Comparison of ENCODE assay signal across 15 mouse cellular contexts in genomic region chr6:135182925-135183324, GRCm38 (mm10). TPM values are rescaled to one million over a fixed set of nuclear protein-coding genes. Genes with fewer than 3 reads are reported as not detected.
DNase-seq lines count a peak whose midpoint lies in the region; ATAC-seq and TF ChIP-seq lines count a peak whose summit lies in the region.
"Had no signal": no experiment of that assay in that cellular context is flagged by ENCODE, and none has a peak within 500 bp of the region (broad histone marks: within the 10 kb centered on the region; RNA-seq: fewer than 3 reads in every experiment).

No protein-coding gene starts in this region.

- TF ChIP-seq POLR2A in MEL (IDR thresholded peaks at IDR 0.05; ENCODE audit: control insufficient read depth in 1 of 2, insufficient read depth in 1 of 2, low read depth in 1 of 2, low read length in 2 of 2, poor library complexity in 1 of 2), result no peak

- ATAC-seq in lung, embryonic 14.5 days (ENCODE audit: insufficient read depth), result no peak
- peak; percentile 64 for ATAC-seq in granulocyte monocyte progenitor cell, adult 5-6 weeks (replicated peaks; ENCODE audit: poor library complexity, severe bottlenecking)
- no peak for ATAC-seq in stomach, postnatal 0 days (ENCODE audit: low FRiP score, low TSS enrichment)
- ATAC-seq: forebrain, postnatal 0 days had no signal

- TF ChIP-seq EP300 in MEL (IDR thresholded peaks at IDR 0.05; ENCODE audit: low read depth in 1 of 2, low read length in 2 of 2), result no peak
- no peak for TF ChIP-seq EP300 in stomach, postnatal 0 days (optimal IDR thresholded peaks at IDR 0.05)

- no peak; the same call in 1 of the 2 replicates for TF ChIP-seq RAD21 in MEL (IDR thresholded peaks at IDR 0.05; ENCODE audit: low read depth, low read length)

- H3K36me3 ChIP-seq in lung, embryonic 14.5 days (ENCODE audit: insufficient read depth), result no peaks in the 10 kb centered on the region
- peaks cover 0 to 5% of the 10 kb centered on the region in 2 experiments; a peak in 2 of 4 replicates for H3K36me3 ChIP-seq in MEL (ENCODE audit: control insufficient read depth in 1 of 2, insufficient read depth in 2 of 2, low read length in 2 of 2)
- no peaks in the 10 kb centered on the region for H3K36me3 ChIP-seq in stomach, postnatal 0 days (ENCODE audit: control insufficient read depth, insufficient read depth, low read length)
- H3K36me3 ChIP-seq in embryonic facial prominence, embryonic 10.5 days (replicated peaks), result no peaks in the 10 kb centered on the region
- H3K36me3 ChIP-seq: embryonic facial prominence, embryonic 12.5 days had no signal

- H3K4me1 ChIP-seq in lung, embryonic 14.5 days (ENCODE audit: insufficient read depth), result no peaks in the 10 kb centered on the region
- peaks cover 0 to 6% of the 10 kb centered on the region in 2 experiments; a peak in 2 of 4 replicates for H3K4me1 ChIP-seq in MEL (ENCODE audit: control insufficient read depth in 1 of 2, insufficient read depth in 2 of 2, low read length in 2 of 2)
- no peaks in the 10 kb centered on the region for H3K4me1 ChIP-seq in stomach, postnatal 0 days (replicated peaks; ENCODE audit: control insufficient read depth, insufficient read depth)
- peaks cover 13% of the 10 kb centered on the region for H3K4me1 ChIP-seq in embryonic facial prominence, embryonic 10.5 days
- H3K4me1 ChIP-seq: embryonic facial prominence, embryonic 12.5 days had no signal

- no peaks in the 10 kb centered on the region for H3K27me3 ChIP-seq in lung, embryonic 14.5 days (ENCODE audit: insufficient read depth, low read length)
- H3K27me3 ChIP-seq in MEL (ENCODE audit: control insufficient read depth in 1 of 2, insufficient read depth in 2 of 2, low read length in 2 of 2), result peaks cover 0 to 2% of the 10 kb centered on the region in 2 experiments; a peak in 3 of 4 replicates
- no peaks in the 10 kb centered on the region for H3K27me3 ChIP-seq in stomach, postnatal 0 days (ENCODE audit: control insufficient read depth, insufficient read depth, low read length)
- 0 out of 2 replicates have a peak, but pooled peaks cover 12% of the 10 kb centered on the region for H3K27me3 ChIP-seq in embryonic facial prominence, embryonic 10.5 days (replicated peaks; ENCODE audit: low read depth, poor library complexity, severe bottlenecking)
- H3K27me3 ChIP-seq: embryonic facial prominence, embryonic 12.5 days had no signal

- H3K79me2 ChIP-seq in MEL (ENCODE audit: control insufficient read depth, insufficient read depth, low read length, poor library complexity), result no peaks in the 10 kb centered on the region

- no peak overlapping the region for H3K9ac ChIP-seq in lung, embryonic 14.5 days
- no peak overlapping the region for H3K9ac ChIP-seq in MEL (ENCODE audit: control insufficient read depth, low read depth, low read length, poor library complexity, severe bottlenecking)
- H3K9ac ChIP-seq in stomach, postnatal 0 days (ENCODE audit: low read length), result no peak overlapping the region
- H3K9ac ChIP-seq: embryonic facial prominence, embryonic 12.5 days; forebrain, postnatal 0 days had no signal

- H3K4me2 ChIP-seq in lung, embryonic 14.5 days, result no peak overlapping the region
- no peak overlapping the region for H3K4me2 ChIP-seq in stomach, postnatal 0 days (replicated peaks; ENCODE audit: low read depth)
- H3K4me2 ChIP-seq: embryonic facial prominence, embryonic 12.5 days had no signal

- no peaks in the 10 kb centered on the region for H3K9me3 ChIP-seq in lung, embryonic 14.5 days (ENCODE audit: low read depth, low read length)
- no peaks in the 10 kb centered on the region for H3K9me3 ChIP-seq in MEL (replicated peaks; ENCODE audit: insufficient read depth, low read length)
- H3K9me3 ChIP-seq in stomach, postnatal 0 days (ENCODE audit: control insufficient read depth, low read length), result no peaks in the 10 kb centered on the region
- H3K9me3 ChIP-seq in embryonic facial prominence, embryonic 10.5 days, result no peaks in the 10 kb centered on the region
- H3K9me3 ChIP-seq: embryonic facial prominence, embryonic 12.5 days had no signal

- peak; percentile 40 for TF ChIP-seq CTCF in lung, embryonic 14.5 days (IDR thresholded peaks at IDR 0.05; ENCODE audit: low read depth)
- TF ChIP-seq CTCF in MEL (IDR thresholded peaks at IDR 0.05 in 2 of 3, conservative IDR thresholded peaks at IDR 0.05 in 1 of 3; ENCODE audit: control insufficient read depth in 1 of 3, insufficient read depth in 1 of 3, low read depth in 2 of 3, low read length in 3 of 3, poor library complexity in 1 of 3, severe bottlenecking in 1 of 3), result peak; percentile 50 to 82 (median 65)
- peak; percentile 54 for TF ChIP-seq CTCF in stomach, postnatal 0 days (IDR thresholded peaks at IDR 0.05; ENCODE audit: low read depth)

- no peak overlapping the region for H3K27ac ChIP-seq in lung, embryonic 14.5 days (ENCODE audit: low read depth)
- no peak overlapping the region for H3K27ac ChIP-seq in MEL (ENCODE audit: control insufficient read depth, low read depth, low read length)
- H3K27ac ChIP-seq in stomach, postnatal 0 days (replicated peaks), result no peak overlapping the region
- no peak overlapping the region for H3K27ac ChIP-seq in embryonic facial prominence, embryonic 10.5 days (replicated peaks)
- H3K27ac ChIP-seq: embryonic facial prominence, embryonic 12.5 days had no signal

- no peak for DNase-seq in lung, embryonic 14.5 days
- no peak for DNase-seq in lung, postnatal 36 days
- peak; percentile 76 for DNase-seq in MEL (ENCODE audit: low read depth, low spot score)
- DNase-seq in stomach, postnatal 0 days (ENCODE audit: low spot score), result no peak
- DNase-seq in embryonic facial prominence, embryonic 10.5 days (ENCODE audit: low spot score), result no peak
- DNase-seq in yolk sac, embryonic 10.5 days (ENCODE audit: low spot score), result no peak
- no peak for DNase-seq in layer of hippocampus, adult 9-11 months
- DNase-seq: adrenal gland, postnatal 25 days; cerebellum, adult 2 months; forebrain, postnatal 0 days; heart, postnatal 36 days; kidney, adult 18-20 months; lung, adult 18-20 months had no signal

- H3K4me3 ChIP-seq in lung, embryonic 14.5 days (ENCODE audit: low read depth, low read length), result no peak overlapping the region
- H3K4me3 ChIP-seq in MEL (ENCODE audit: control insufficient read depth in 1 of 2, insufficient read depth in 1 of 2, low read depth in 2 of 2, low read length in 2 of 2), result peak overlapping the region; percentile 24 to 26; a peak in 3 of 4 replicates
- no peak overlapping the region for H3K4me3 ChIP-seq in stomach, postnatal 0 days (ENCODE audit: low read depth, low read length)
- H3K4me3 ChIP-seq in embryonic facial prominence, embryonic 10.5 days, result no peak overlapping the region
- H3K4me3 ChIP-seq: embryonic facial prominence, embryonic 12.5 days had no signal

- 51% methylated on average over 5 of the region's 5 CpGs for WGBS in lung, embryonic 14.5 days
- WGBS in stomach, postnatal 0 days, result 50% methylated on average over 5 of the region's 5 CpGs
- 51% methylated on average over 5 of the region's 5 CpGs for WGBS in embryonic facial prominence, embryonic 10.5 days

TF ChIP-seq in MEL, 35 proteins besides CTCF, POLR2A, EP300 and RAD21 (continues in another document):
- no peak for TF ChIP-seq JUND (IDR thresholded peaks at IDR 0.05; ENCODE audit: low read depth, low read length)
- no peak for TF ChIP-seq POLR2AphosphoS5 (IDR thresholded peaks at IDR 0.05; ENCODE audit: borderline replicate concordance, low read depth, low read length)
- TF ChIP-seq ZC3H11A (IDR thresholded peaks at IDR 0.05; ENCODE audit: low read depth, low read length), result no peak
- TF ChIP-seq UBTF (IDR thresholded peaks at IDR 0.05; ENCODE audit: borderline replicate concordance, insufficient read depth, low read depth, low read length), result no peak
- no peak for TF ChIP-seq NRF1 (IDR thresholded peaks at IDR 0.05; ENCODE audit: insufficient read depth, low read depth, low read length, poor library complexity, severe bottlenecking)
- no peak for TF ChIP-seq MAZ (IDR thresholded peaks at IDR 0.05; ENCODE audit: low read depth, low read length)
- no peak for TF ChIP-seq E2F4 (IDR thresholded peaks at IDR 0.05; ENCODE audit: borderline replicate concordance, low read depth, low read length)
- TF ChIP-seq BHLHE40 (IDR thresholded peaks at IDR 0.05; ENCODE audit: borderline replicate concordance, low read depth, low read length), result no peak
- TF ChIP-seq ETS1 (IDR thresholded peaks at IDR 0.05; ENCODE audit: low read depth, low read length), result no peak
- TF ChIP-seq HCFC1 (IDR thresholded peaks at IDR 0.05; ENCODE audit: low read depth, low read length), result peak; percentile 54; the same call in 1 of the 2 replicates
- no peak for TF ChIP-seq MAX (IDR thresholded peaks at IDR 0.05; ENCODE audit: low read length)
- no peak for TF ChIP-seq MYC (IDR thresholded peaks at IDR 0.05; ENCODE audit: low read depth, low read length)
- TF ChIP-seq CHD1 (IDR thresholded peaks at IDR 0.05; ENCODE audit: low read depth, low read length), result no peak
- TF ChIP-seq TCF12 (IDR thresholded peaks at IDR 0.05; ENCODE audit: low read depth, low read length), result 0 out of 2 replicates have a peak, but pooled peaks have one; percentile 13
- TF ChIP-seq NELFE (IDR thresholded peaks at IDR 0.05; ENCODE audit: low read depth, low read length), result no peak

RNA-seq across cellular contexts. Expression of gene Fam234b, which starts 14.9 kb away (rescaled TPM):
- polyA plus RNA-seq in lung, embryonic 14.5 days (2014; fragmentation: Nextera tagmentation; extraction: Ambion mirVana), result 22.4 and 25.2 TPM in 2 replicates
- 11.9 and 12.2 TPM in 2 replicates for total RNA-seq in MEL (2012; rRNA removed)
- 10 to 100 TPM in 1 of 2 experiments, not detected in 1; 20.5 TPM for polyA plus RNA-seq in MEL (2012; ENCODE audit: insufficient read depth in 1 of 2, insufficient read length in 2 of 2, low read depth in 1 of 2, low replicate concordance in 2 of 2, missing spikeins in 1 of 2)
- 1.7 and 4.4 TPM in 2 replicates for total RNA-seq in granulocyte monocyte progenitor cell, adult 5-6 weeks (2014; fragmentation: Nextera tagmentation)
- 2.3 and 2.5 TPM in 2 replicates for total RNA-seq in granulocyte monocyte progenitor cell, adult 5-6 weeks (2017)
- 12.4 and 13.3 TPM in 2 replicates for polyA plus RNA-seq in stomach, postnatal 0 days (2015; fragmentation: Nextera tagmentation; extraction: Ambion mirVana)
- 18.4 and 20.1 TPM in 2 replicates for polyA plus RNA-seq in embryonic facial prominence, embryonic 10.5 days (2016; fragmentation: Nextera tagmentation; extraction: Ambion mirVana)

RNA-seq across cellular contexts. Expression of gene Hebp1, which starts 14.9 kb away (rescaled TPM):
- polyA plus RNA-seq in lung, embryonic 14.5 days (2014; fragmentation: Nextera tagmentation; extraction: Ambion mirVana), result 2.5 and 2.7 TPM in 2 replicates
- total RNA-seq in MEL (2012; rRNA removed), result 8.5 and 16.7 TPM in 2 replicates
- polyA plus RNA-seq in MEL (2012; ENCODE audit: insufficient read depth in 1 of 2, insufficient read length in 2 of 2, low read depth in 1 of 2, low replicate concordance in 2 of 2, missing spikeins in 1 of 2), result 10 to 100 TPM in 1 of 2 experiments, not detected in 1; 25.1 TPM
- 3.1 and 10.8 TPM in 2 replicates for total RNA-seq in granulocyte monocyte progenitor cell, adult 5-6 weeks (2014; fragmentation: Nextera tagmentation)
- 6.7 and 29.6 TPM in 2 replicates for total RNA-seq in granulocyte monocyte progenitor cell, adult 5-6 weeks (2017)
- 33.7 and 42.3 TPM in 2 replicates for polyA plus RNA-seq in stomach, postnatal 0 days (2015; fragmentation: Nextera tagmentation; extraction: Ambion mirVana)
- polyA plus RNA-seq in embryonic facial prominence, embryonic 10.5 days (2016; fragmentation: Nextera tagmentation; extraction: Ambion mirVana), result 4.1 and 5.2 TPM in 2 replicates

Comparison
In these comparisons a context has a peak if more than half of its experiments do, and no peak if none do; other contexts are left out.
1. H3K4me3 ChIP-seq: peak in MEL (2 of 2); none in lung, embryonic 14.5 days (single experiment), stomach, postnatal 0 days (single experiment) and embryonic facial prominence, embryonic 10.5 days (single experiment).
2. Peak in every context shown above with its lines, with median percentiles within 50 percentile points of each other: CTCF ChIP-seq.